Mouse (Mus musculus) skeletal muscle tissue, postnatal 0 days (tissue): Measurements from ENCODE around the gene Vmn2r73. TPM values are rescaled to one million over a fixed set of nuclear protein-coding genes. Genes with fewer than 3 reads are reported as not detected.

Experiments used
- polyA plus RNA-seq: library from polyadenylated mRNA; unstranded; fragments of >200 nt; fragmentation: Nextera tagmentation; extraction: Ambion mirVana; gene quantifications from 2 replicates; pipeline ENCODE4 v1.2.1, GENCODE M21; 2015

Gene Vmn2r73
- polyA plus RNA-seq = not detected in 2 replicates

DNA sequence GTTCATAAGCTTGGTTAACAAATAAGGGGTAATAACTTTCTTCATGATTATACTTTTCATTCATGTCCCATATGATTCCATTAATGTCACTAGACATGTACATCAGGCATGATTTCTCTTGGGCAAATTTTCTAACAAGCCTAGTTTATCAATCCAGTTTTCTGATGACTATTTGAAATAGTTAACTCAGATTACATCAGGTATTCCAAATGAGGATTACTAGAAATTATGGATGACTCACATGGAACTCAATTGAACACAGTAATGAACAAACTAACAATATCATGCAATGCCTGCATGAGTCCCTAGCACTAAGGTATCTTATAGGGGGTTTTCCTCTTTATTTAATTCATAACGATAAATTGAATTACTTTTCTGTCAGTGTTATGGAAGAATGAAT, at the start of gene Vmn2r73:
TSS of gene Vmn2r73 (minus strand) at position 101 of the 400 bp plus-strand sequence.

Other genes with a start within 250 kb of the Vmn2r73 start
- gene Vmn2r72, start 121.2 kb downstream of the Vmn2r73 start, polyA plus RNA-seq = not detected in 2 replicates
- gene Vmn2r74, start 85.4 kb upstream of the Vmn2r73 start, polyA plus RNA-seq = not detected in 2 replicates